Mouse (Mus musculus) hindlimb bud, embryonic 11.5 days (tissue): Measurements from ENCODE around the gene Zranb3.
A peak's percentile ranks its signal among the peaks of the same experiment; 100 is the strongest.
"Not testable (repeated sequence)": the region's sequence is repeated elsewhere in the genome, so short reads cannot be mapped to it uniquely, and the experiment has no call there.

Experiments used
- DNase-seq: peaks from one replicate; pipeline ENCODE4 v3.0.0-alpha.2; 2012; ENCODE audit warnings: low read depth, low spot score; ENCODE audit errors: extremely low spot score

Gene Zranb3

DNA sequence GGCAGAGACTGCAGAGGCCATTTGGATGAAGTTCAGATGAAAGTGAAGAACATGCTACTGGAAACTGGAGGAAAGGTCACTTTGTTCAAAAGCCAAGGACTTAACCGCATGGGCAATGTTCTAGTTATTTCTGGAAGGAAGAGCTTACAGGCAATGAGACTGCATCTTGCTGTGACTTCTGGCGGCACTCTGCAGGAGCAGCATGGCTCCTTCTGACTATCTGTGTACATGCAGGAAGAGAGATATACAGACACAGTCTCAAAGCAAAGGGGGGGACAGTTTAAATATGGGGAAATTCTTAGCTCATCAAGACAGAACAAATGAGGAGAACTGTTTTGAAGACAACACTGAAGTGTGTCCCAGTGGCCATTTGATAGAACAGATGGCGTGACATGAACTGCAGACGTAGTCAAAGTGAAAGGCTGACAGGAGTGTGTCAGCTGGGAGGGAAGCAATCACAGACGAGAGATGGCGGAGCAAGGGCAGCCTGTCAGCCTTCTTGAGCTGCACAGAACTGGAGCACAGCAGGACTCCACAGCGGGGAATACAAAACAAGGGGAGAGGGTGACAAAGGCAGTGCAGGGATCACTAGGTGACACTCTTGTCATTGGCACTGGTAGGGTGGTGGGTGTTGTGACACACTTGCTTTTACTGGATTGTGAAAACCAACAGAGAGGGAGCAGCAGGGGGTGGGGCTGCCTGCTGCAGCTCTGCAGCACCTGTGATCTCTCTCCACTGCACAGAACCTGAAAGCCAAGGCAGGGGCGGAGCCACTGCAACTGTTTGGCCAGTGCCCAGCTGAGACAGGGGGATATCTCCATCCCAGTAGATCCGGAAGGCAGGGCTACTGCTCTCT is 112.7 kb downstream of the Zranb3 start:
- DNase-seq: no peak

GRCm38 (mm10) chr1:127989387-127989786 is 113.5 kb downstream of the Zranb3 start:
- no peak for DNase-seq

DNA sequence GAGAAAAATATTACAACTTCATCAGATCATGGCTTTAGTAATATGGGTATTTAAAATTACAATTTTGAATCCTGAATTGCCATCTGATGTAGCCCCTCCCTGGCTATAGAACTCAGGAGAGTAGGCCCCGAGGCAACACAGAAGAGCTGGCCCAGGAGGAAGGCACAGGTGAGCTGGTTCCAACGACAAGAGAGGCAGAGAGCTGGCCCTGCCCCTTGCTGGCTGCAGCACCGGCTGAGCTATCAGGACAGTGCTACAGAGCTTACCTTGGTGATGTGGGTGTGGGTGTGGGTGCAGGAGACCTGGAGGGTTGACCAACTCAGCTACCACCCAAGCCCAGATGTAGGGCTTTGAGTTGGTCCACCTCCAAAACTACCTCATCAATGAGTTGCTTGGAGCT is 114.6 kb downstream of the Zranb3 start:
- no peak for DNase-seq

DNA sequence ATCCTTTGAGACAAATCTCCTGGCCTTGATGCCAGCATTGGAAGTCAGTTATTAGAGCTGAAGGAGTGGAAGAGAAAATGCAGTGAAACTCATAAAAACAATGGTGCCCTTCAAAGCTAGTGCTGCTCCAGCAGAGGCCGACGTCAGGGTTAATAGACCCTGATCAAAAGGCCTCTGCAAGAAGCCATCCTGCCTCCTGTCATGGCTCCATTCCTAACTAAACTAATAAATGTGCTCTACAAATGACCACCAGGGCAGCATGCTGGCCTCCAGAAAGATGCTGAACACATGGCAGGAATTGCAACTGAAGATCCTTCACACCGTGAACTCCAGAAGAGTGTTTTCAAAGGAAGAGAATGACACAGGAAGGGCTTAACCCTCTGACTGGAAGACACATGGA is 117.5 kb downstream of the Zranb3 start:
- DNase-seq: no peak

DNA sequence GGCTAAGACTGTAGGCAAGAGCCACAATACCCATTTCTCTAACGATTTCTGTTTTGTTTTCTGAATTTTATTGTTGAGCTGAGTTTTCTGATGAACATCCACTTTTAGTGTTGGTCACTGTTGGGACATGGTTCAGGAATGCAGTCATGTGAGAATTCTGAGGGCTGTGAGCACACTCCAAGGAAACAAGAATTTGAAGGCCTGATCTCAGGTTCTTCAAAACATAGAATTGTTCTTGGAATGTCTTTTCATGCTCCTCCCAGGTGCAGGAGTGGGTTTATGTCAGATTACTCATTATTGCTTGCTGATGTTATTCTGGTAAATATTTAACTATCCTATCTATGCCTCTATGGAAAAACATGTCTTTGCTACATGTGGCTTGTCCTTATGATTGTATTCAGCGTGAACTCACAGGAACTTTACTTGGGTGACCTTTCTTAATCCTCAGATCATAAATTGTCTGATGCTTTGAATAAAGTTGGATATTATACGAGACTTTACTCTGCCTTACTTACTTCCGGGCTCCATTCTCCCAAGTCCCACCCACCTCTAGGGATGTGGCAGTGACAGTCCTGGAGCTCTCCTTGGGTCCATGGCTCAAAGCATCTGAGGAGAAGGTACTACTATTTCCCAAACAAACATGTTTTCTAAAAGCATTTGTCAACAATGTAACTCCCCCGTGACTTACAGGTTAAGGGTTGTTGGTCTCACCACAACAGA is 119.4 kb downstream of the Zranb3 start:
- DNase-seq: no peak

GRCm38 (mm10) chr1:127982268-127982667 is 120.6 kb downstream of the Zranb3 start:
- no peak for DNase-seq

- DNase-seq: peak; percentile 5
Observed at GRCm38 (mm10) chr1:127980911-127981559, 121.8 kb downstream of the Zranb3 start.

- no peak for DNase-seq
Observed at GRCm38 (mm10) chr1:127978125-127978524, 124.7 kb downstream of the Zranb3 start.

DNA sequence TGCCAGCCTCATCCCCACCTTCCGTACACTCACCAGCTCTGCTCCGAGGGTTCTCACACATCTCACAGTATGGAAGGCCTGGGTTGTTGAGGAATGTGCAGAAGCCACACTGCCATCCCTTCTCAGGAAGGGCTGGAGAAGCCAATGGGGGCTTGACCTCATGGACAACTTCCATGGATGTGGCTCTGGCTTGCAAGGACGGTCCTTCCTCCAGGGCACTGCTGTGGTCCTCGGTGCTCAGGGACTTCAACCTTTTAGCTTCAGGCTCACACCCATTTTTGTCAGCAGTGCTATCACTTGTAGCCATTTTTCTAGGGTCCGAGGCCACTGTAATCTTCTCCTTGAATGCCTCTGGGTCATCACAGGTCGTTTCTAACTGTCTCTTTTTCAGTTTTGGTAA is 126.7 kb downstream of the Zranb3 start:
- no peak for DNase-seq

DNA sequence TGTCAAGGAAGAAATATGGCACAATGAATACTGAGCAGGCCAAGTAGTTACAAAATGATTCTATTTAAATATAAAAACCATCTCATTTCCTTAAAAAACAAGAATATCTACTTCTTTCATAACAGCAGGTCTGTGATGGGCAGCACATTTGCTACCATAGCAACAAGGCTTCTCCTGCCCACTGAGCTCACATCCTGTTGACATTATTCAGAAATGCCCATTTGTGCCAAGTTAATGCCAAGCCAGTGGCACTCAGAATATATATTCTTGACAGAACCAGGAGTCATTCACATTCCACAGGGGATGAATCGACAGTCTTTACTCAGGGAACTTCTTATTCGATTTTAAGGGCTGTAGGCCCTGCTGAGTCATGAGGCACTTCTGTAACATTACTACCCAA is 127.2 kb downstream of the Zranb3 start:
- no peak for DNase-seq

- no peak for DNase-seq
Observed at GRCm38 (mm10) chr1:127974082-127974481, 128.8 kb downstream of the Zranb3 start.

DNA sequence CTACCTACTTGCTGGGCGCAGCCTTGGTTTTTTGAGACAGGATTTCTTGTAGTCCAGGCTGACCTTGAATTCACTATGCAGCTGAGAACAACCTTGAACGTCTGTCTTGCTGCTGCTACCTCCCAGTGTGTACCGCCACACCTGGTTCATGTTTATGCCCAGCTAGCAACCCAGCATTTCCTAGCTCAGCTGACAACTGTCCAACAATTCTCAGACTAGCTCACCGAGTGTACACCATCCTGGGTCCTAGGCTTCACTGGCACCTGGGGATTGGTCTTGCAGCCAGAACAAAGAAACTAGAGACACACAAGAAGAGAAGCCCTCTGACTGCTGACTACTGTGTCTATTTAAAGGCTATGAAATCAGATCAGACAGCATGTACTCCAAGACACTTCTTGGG is 132.0 kb downstream of the Zranb3 start:
- DNase-seq: no peak

- DNase-seq: no peak
Observed at GRCm38 (mm10) chr1:127963326-127963725, 139.5 kb downstream of the Zranb3 start.

- no peak for DNase-seq
Observed at GRCm38 (mm10) chr1:127961140-127961539, 141.7 kb downstream of the Zranb3 start.

GRCm38 (mm10) chr1:127959312-127959718 is 143.5 kb downstream of the Zranb3 start:
- DNase-seq: no peak

- DNase-seq: no peak
Observed at GRCm38 (mm10) chr1:127958801-127959200, 144.0 kb downstream of the Zranb3 start.

DNA sequence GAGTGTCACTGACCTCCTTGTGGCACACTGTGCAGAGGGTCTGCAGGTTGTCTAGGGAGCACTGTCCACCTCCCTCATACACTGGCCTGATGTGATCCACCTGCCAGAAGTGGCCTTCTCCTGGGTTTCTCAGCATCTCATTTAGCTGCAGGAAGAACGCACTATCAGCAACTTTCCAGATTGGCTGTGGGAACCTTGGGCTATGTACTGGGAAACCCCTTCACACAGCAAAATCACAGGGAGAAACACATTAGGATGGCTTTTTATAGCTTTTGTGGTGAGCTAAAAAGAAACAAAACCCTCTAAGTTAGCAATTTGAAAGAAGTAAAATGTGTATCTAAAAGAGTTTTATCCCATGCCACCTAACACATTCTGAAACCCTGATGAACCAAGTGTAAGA is 146.3 kb downstream of the Zranb3 start:
- DNase-seq: no peak

- DNase-seq: no peak
Observed at GRCm38 (mm10) chr1:127954800-127955199, 148.0 kb downstream of the Zranb3 start.

- not testable (repeated sequence) for DNase-seq
Observed at GRCm38 (mm10) chr1:127954198-127954597, 148.6 kb downstream of the Zranb3 start.

DNA sequence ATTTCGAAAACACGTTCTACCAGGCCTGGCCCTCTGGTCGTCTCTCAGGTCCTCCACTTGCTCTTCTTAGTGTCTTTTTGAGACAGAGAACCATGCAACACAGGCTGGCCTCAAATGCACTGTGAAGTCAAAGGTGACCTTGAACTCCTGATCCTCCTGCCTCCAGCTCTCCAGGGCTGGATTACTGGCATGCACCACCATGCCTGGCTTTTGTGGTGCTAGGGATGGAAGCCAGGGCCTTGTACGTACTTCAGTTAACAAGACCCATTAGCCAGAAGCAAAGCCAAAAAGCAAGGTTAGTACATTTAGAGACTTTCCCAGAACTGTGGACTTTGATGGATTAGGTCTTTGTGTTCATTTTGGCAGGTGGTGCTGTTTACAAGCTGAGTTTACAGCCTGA is 150.6 kb downstream of the Zranb3 start:
- DNase-seq: no peak

DNA sequence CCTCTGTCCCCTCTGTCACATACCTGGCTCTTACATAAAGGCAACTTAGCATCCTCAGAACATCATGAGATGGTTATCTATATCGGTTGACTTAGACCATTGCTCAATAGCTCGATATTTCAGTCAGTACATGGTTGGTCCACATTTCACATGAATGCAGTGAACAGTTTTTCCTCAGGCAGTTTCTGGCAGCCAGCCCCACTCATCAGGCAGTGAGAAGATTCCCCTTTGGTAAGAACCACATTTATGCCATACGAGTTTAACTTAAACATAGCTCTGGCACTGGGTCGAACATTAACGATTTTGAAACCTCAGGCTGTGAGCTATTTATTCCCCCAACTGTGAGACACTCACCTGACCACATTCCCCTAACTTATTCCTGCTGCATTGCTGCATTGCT is 154.1 kb downstream of the Zranb3 start:
- DNase-seq: no peak
